Mouse (Mus musculus) liver, embryonic 15.5 days (tissue): ENCODE data around the gene Rnaset2b. TPM values are rescaled to one million over a fixed set of nuclear protein-coding genes. Genes with fewer than 3 reads are reported as not detected.
"Not testable (repeated sequence)": the region's sequence is repeated elsewhere in the genome, so short reads cannot be mapped to it uniquely, and the experiment has no call there.

ENCODE experiments used
- ATAC-seq: fragments of 200-750 bp; cut with Nextera tagmentation; 2 replicates; pipeline ENCODE4 v1.8.0; 2017; ENCODE audit warnings: moderate number of reproducible peaks, mild to moderate bottlenecking, moderate library complexity; ENCODE audit not compliant: insufficient read depth
- H3K27ac ChIP-seq: fragments of 300-500 bp; sonication (generic); replicated peaks from 2 replicates; pipeline ENCODE4 v1.5.1; 2015; ENCODE audit warnings: mild to moderate bottlenecking, inconsistent platforms
- H3K27me3 ChIP-seq: fragments of 300-500 bp; sonication (generic); 2 replicates; pipeline ENCODE4 v1.6.1; 2015; ENCODE audit warnings: mild to moderate bottlenecking, inconsistent platforms
- H3K36me3 ChIP-seq: fragments of 300-500 bp; sonication (generic); replicated peaks from 2 replicates; pipeline ENCODE4 v1.6.1; 2015; ENCODE audit warnings: moderate library complexity, mild to moderate bottlenecking, inconsistent platforms
- H3K4me1 ChIP-seq: fragments of 300-500 bp; sonication (generic); replicated peaks from 2 replicates; pipeline ENCODE4 v1.6.1; 2015; ENCODE audit warnings: inconsistent platforms
- H3K4me2 ChIP-seq: fragments of 300-500 bp; sonication (generic); 2 replicates; pipeline ENCODE4 v1.6.1; 2015; ENCODE audit warnings: moderate library complexity, mild to moderate bottlenecking, inconsistent platforms
- H3K4me3 ChIP-seq: fragments of 300-500 bp; sonication (generic); replicated peaks from 2 replicates; pipeline ENCODE4 v1.5.1; 2015; ENCODE audit warnings: mild to moderate bottlenecking, inconsistent platforms
- H3K9ac ChIP-seq: fragments of 300-500 bp; sonication (generic); 2 replicates; pipeline ENCODE4 v1.6.1; 2015; ENCODE audit warnings: moderate library complexity, mild to moderate bottlenecking, inconsistent platforms
- H3K9me3 ChIP-seq: fragments of 300-500 bp; sonication (generic); replicated peaks from 2 replicates; pipeline ENCODE4 v1.6.1; 2016; ENCODE audit warnings: inconsistent platforms
- WGBS: fragments of 180-500 bp; shearing (Covaris S2); methylation state at CpG from one replicate; pipeline ENCODE4 v1.1.7; 2015; ENCODE audit warnings: mixed read lengths; ENCODE audit not compliant: insufficient replicate concordance; 5-methylcytosine and 5-hydroxymethylcytosine counted together
- polyA plus RNA-seq: library from polyadenylated mRNA; unstranded; fragments of >200 nt; fragmentation: Nextera tagmentation; extraction: Ambion mirVana; gene quantifications from 2 replicates; pipeline ENCODE4 v1.2.1, GENCODE M21; 2015

The Rnaset2b gene
- 131 and 133 TPM in 2 replicates for polyA plus RNA-seq

DNA sequence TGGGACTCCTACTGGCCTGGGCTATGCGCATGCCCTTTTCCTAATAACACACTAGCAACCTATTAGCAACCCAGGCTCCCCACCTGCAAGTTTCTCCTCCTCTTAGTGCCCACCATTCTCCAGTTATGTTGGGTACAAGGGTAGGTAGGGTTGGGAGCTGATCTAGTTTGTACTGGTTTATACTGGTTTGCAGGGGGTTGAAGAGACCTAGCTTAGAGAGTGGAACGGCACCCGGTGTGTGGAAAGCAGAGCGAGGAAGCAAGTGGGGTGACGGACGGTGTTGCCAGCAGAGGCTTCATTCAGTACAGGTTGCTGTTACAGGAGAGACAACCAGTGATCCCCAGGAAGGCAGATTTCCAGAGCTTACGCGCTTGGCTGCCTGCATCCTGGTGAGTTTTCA lies at the start of gene Rnaset2b:
Rnaset2b (plus strand) TSS at position 301 of the 400 bp plus-strand sequence.
- H3K4me2 ChIP-seq, H3K27me3 ChIP-seq, H3K4me3 ChIP-seq, ATAC-seq, H3K27ac ChIP-seq, H3K36me3 ChIP-seq, H3K9me3 ChIP-seq, H3K4me1 ChIP-seq, H3K9ac ChIP-seq: not testable (repeated sequence)
- 55% methylated on average over 1 of the region's 8 CpGs for WGBS

DNA sequence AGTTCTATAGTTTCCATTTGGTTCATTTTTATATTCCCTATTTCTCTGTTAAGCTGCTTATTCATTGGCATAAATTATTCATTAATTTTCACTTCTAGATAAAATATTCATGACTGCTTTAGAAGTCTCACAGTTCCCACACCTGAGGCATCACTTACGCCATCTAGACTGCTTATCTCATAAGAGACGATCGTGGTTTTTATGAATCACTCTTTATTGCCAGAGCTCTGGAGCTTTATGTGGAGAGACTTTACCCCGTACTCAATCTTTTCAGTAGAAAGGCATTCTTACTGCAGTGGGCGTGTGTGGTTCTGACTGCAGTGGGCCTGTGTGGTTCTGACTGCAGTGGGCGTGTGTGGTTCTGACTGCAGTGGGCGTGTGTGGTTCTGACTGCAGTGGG lies 38.8 kb upstream of the Rnaset2b start:
- H3K36me3 ChIP-seq, H3K9me3 ChIP-seq, H3K4me3 ChIP-seq, ATAC-seq, H3K4me1 ChIP-seq, H3K27me3 ChIP-seq, H3K27ac ChIP-seq, H3K9ac ChIP-seq, H3K4me2 ChIP-seq: not testable (repeated sequence)
- WGBS: 87% methylated on average over 7 of the region's 7 CpGs

- H3K9ac ChIP-seq, H3K9me3 ChIP-seq, H3K36me3 ChIP-seq, H3K4me2 ChIP-seq, H3K27me3 ChIP-seq, ATAC-seq, H3K4me3 ChIP-seq, H3K4me1 ChIP-seq, H3K27ac ChIP-seq: not testable (repeated sequence)
- no CpG with 5 or more reads among the region's 4 CpGs for WGBS
These were observed 27.9 kb upstream of the Rnaset2b start for GRCm38 (mm10) chr17:6942560-6942959.

DNA sequence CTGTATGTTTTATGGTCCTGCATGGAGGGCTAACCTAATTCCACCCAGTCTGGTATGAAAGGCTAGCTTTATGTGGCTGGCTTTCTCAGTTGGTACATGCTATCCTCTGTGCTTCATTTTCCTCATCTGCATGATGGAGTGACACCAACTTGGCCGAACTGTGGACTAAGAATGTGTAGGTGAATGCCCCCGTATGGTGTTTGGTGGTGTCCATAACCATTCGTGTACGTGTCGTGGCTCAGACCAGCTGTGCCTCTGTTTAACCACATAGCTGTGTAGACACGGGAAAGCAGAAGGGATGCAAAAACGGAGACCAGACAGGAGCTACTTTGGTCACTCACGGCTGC lies 22.8 kb upstream of the Rnaset2b start:
- H3K27ac ChIP-seq, H3K36me3 ChIP-seq, ATAC-seq, H3K9me3 ChIP-seq, H3K9ac ChIP-seq, H3K27me3 ChIP-seq: not testable (repeated sequence)
- Histone ChIP-seq H3K4me1 (peaks cover 11% of the 10 kb centered on the region), H3K4me3 (peak overlapping the region; percentile 67), H3K4me2 (peak overlapping the region; percentile 89)
- WGBS: no CpG with 5 or more reads among the region's 8 CpGs

DNA sequence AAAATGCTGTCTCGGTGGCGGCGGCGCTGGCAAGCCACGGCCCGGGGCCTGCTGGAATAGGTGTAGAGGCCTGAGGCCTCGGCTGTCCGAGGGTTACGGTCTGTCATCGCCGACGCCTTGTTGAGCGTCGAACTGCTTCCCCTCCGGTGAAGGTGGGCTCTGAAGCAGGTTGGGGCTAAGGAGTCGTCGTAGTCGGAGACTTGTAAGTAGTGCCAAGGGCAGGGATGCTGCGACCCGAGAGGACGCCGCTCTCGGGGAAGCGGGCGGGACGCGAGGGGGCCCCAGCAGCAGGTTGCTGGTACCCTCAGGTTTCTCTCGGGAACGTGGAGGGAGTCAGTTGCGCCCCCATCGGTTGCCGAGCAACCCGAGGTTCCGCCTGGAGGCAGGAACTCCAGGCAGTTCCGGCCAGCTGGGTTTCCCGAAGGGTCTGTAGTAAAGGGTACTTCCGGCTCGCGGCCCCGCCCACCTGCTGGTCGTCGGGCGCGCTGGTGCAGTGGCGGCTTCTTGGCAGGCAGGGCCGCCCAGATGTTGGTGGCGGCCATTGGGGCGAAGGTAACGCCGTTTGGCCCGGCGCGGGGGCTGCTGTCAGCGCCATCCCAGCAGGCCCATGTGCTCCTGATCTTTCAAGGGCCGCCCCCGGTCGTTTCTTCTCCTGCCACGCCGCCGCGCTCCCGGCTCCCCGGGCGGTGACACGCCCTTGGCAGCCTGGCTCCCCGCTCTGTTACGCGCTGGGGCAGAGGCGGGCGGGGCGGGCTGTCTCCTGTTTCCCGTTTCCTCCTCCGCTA lies 22.3 kb upstream of the Rnaset2b start, which contains the start of gene Rsph3b:
Rsph3b (minus strand) TSS at position 699 of the 785 bp plus-strand sequence.
- peak within 1 kb of the TSS; percentile 60 for H3K9ac ChIP-seq
- peak within 1 kb of the TSS; percentile 67 for H3K4me3 ChIP-seq
- H3K4me2 ChIP-seq: peak within 1 kb of the TSS; percentile 89
- not testable (repeated sequence) for H3K9me3 ChIP-seq, H3K36me3 ChIP-seq, H3K27me3 ChIP-seq
- peak within 1 kb of the TSS; percentile 75 for H3K27ac ChIP-seq
- peaks cover 11% of the 10 kb centered on the region for H3K4me1 ChIP-seq
- under 1% methylated on average over 73 of the region's 73 CpGs for WGBS
- peak; percentile 91 for ATAC-seq

DNA sequence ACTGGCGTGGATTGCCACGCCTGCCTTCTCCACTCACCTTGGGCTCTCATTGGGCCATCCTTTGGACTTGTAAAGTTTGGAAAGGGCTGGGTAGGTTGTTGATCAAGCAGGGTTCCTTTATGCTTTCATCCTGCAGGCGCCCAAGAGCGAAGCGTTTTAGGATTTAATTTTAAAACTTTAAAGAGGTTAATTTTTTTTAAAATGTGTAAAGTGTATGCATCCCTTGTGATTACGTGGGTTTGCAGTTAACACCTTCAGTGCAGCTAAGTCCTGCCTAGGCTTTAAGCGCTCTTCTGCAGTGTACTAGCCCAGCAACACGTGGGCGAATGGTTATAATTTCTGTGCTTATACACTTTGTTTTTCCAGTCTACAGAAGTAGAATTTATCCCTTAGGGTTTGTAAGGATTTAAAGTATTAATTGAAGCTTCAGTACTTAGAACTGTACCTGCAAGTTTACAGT lies 21.6 kb upstream of the Rnaset2b start:
- peak; percentile 2; the same call in 1 of the 2 replicates for ATAC-seq
- 6% methylated on average over 9 of the region's 9 CpGs for WGBS

DNA sequence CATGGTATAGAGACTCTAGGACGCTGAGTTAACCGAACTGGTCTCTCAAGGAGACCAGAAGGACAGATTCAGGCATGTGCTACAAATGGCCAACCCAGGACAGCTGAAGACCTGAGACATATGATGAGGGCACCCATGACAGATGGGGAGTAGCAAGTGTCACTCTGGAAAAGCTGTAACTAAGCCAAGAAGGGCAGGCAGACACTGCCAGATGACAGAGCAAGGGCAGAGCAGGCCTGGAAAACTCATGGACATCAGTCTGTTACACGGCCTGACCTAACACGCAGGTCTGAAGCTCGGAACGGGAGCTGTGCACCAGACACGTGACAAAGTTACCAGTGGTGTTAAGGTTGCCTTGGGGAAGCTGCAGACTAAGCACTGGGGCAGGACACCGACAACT lies 11.6 kb upstream of the Rnaset2b start:
- H3K9ac ChIP-seq, H3K27ac ChIP-seq, H3K4me2 ChIP-seq, H3K4me3 ChIP-seq, H3K27me3 ChIP-seq, ATAC-seq, H3K36me3 ChIP-seq, H3K4me1 ChIP-seq, H3K9me3 ChIP-seq: not testable (repeated sequence)
- WGBS: 82% methylated on average over 7 of the region's 8 CpGs

More for the DNA sequence above, 21.6 kb upstream of the Rnaset2b start:
- not testable (repeated sequence) for H3K27ac ChIP-seq, H3K9me3 ChIP-seq, H3K27me3 ChIP-seq, H3K36me3 ChIP-seq
- Histone ChIP-seq H3K4me3 (peak overlapping the region; percentile 67), H3K4me1 (peaks cover 11% of the 10 kb centered on the region), H3K4me2 (peak overlapping the region; percentile 89), H3K9ac (0 out of 2 replicates have a peak overlapping the region, but pooled peaks have one; percentile 60)

DNA sequence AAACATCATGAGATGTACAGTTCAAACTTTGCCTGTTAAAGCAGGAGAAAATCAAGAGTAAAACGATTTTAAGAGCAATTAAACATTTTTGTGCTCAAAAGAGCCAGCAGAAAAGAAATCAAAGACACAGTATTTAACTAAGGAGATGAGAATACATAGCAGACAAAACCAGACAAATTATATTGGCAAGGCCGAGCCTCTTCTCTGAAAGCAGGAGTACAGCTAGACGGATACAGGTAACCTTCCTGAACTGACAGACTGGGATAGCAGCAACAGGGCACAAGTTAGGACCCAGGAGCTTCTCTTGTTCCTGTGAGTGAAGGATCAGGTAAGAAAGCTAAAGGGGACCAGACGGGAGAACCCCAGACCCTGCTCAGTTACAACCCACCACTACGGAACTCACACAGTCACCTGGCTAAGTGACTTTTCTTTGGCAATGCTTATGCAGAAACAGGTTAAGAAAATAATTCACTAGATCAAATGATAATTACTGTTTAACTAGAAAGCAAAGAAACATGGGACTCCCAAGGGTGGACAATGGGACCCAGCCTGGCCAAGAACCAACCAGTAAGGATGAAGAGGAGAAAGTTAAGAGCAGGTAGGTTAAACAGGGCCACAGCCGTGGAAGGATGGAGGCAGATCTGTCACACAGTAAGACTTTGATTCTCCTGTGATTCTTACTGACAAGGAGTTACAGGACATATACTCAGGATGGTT lies 10.7 kb upstream of the Rnaset2b start:
- not testable (repeated sequence) for ATAC-seq, H3K4me1 ChIP-seq, H3K27me3 ChIP-seq, H3K9me3 ChIP-seq, H3K27ac ChIP-seq, H3K36me3 ChIP-seq, H3K9ac ChIP-seq
- Histone ChIP-seq H3K4me2 (peak overlapping the region; percentile 64), H3K4me3 (peak overlapping the region; percentile 66)
- 55% methylated on average over 5 of the region's 6 CpGs for WGBS

GRCm38 (mm10) chr17:6960349-6960748 lies 10.1 kb upstream of the Rnaset2b start:
- H3K4me2 ChIP-seq: peak overlapping the region; percentile 64
- H3K4me1 ChIP-seq, H3K27ac ChIP-seq, H3K9me3 ChIP-seq, H3K27me3 ChIP-seq, ATAC-seq, H3K36me3 ChIP-seq: not testable (repeated sequence)
- 0% methylated on average over 12 of the region's 12 CpGs for WGBS
- peak overlapping the region; percentile 66 for H3K4me3 ChIP-seq
- peak overlapping the region; percentile 62 for H3K9ac ChIP-seq

DNA sequence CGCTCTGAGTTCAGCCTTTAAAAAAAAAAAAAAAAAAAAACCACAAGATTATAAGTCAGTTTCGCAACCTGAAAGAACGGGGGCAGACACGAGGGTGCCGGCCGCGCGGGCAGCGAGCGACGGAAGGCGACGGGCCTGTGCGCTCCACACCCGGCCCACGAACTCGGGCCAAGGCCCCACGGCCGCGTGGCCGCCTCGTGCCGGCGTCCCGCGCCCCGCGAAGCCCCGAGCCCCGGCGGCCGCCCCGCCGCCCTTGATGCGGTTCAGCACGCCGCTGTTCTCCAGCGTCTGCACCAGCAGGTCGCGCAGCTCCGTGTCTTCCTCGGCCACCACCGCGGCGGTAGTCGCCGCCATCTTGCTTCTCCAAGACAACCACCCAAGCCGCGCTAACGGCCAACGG lies 9.7 kb upstream of the Rnaset2b start, which contains the start of gene Tagap1:
Tagap1 (minus strand) TSS at position 381 of the 400 bp plus-strand sequence.
- peak within 1 kb of the TSS; percentile 62 for H3K9ac ChIP-seq
- not testable (repeated sequence) for H3K9me3 ChIP-seq, H3K27me3 ChIP-seq, H3K36me3 ChIP-seq, H3K4me1 ChIP-seq
- H3K27ac ChIP-seq: peak within 1 kb of the TSS; percentile 70; the same call in 1 of the 2 replicates
- under 1% methylated on average over 42 of the region's 51 CpGs for WGBS
- ATAC-seq: peak; percentile 40
- peak within 1 kb of the TSS; percentile 64 for H3K4me2 ChIP-seq
- peak within 1 kb of the TSS; percentile 66 for H3K4me3 ChIP-seq

DNA sequence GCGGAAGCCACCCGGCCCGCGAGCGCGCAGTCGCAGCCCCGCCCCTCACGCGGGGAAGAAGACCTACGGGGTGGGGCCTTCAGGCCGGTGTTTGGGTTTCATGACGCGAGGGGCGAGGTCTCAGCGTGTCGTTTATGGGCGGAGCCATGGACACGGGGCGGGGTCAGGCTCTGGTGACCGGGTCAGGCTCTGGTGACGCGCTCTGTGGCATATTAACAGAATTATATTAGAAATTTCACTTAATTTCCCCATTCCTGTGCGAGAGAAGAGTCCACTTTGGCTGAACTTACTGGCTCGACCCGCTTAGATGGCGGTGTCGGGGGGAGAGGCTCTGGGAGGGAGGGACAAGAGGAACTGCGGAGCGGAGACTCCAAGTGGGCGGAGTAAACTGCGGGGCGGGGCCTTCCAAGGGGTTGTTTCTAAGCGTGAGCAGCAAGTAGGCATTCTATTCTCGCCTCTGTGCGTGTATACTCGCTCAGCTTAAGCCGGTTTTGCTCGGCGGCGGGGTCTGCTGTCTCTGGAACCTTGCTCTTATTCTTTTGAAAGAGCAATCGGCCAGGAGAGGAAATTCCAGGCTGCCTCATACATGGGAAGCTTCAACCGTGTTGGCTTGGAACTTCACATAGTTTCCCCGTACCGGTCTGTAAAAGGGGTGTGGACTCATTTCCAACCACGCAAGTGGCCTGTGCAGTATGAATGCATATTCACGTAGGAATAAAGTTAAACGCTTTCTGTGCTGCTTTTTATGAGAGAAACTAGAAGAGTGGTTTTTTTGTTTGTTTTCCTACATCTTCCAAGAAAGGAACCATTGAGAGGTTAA lies 9.0 kb upstream of the Rnaset2b start:
- not testable (repeated sequence) for H3K27ac ChIP-seq, H3K27me3 ChIP-seq, H3K36me3 ChIP-seq, H3K9me3 ChIP-seq, H3K9ac ChIP-seq, H3K4me1 ChIP-seq
- Histone ChIP-seq H3K4me3 (peak overlapping the region; percentile 66), H3K4me2 (peak overlapping the region; percentile 62)
- WGBS: 0% methylated on average over 17 of the region's 48 CpGs
- ATAC-seq: peak; percentile 97
